Mouse (Mus musculus) stomach, postnatal 0 days (tissue): ENCODE measurements around the gene Htr1d. TPM values are rescaled to one million over a fixed set of nuclear protein-coding genes. Genes with fewer than 3 reads are reported as not detected.

Experiments used
- ATAC-seq: fragments of 200-750 bp; cut with Nextera tagmentation; 2 replicates; pipeline ENCODE4 v1.8.0; 2017; ENCODE audit not compliant: low FRiP score, low TSS enrichment
- DNase-seq: peaks from one replicate; pipeline ENCODE4 v3.0.0-alpha.2; 2016; ENCODE audit warnings: low spot score
- H3K27ac ChIP-seq: fragments of 300-500 bp; sonication (generic); replicated peaks from 2 replicates; pipeline ENCODE4 v1.5.1; 2014; ENCODE audit warnings: mild to moderate bottlenecking, control low read depth
- H3K27me3 ChIP-seq: fragments of 300-500 bp; sonication (generic); 2 replicates; pipeline ENCODE4 v1.6.1; 2014; ENCODE audit warnings: low read length; ENCODE audit not compliant: control insufficient read depth, insufficient read depth
- H3K36me3 ChIP-seq: fragments of 300-500 bp; sonication (generic); 2 replicates; pipeline ENCODE4 v1.6.1; 2014; ENCODE audit warnings: low read length, mixed read lengths; ENCODE audit not compliant: control insufficient read depth, insufficient read depth
- H3K4me1 ChIP-seq: fragments of 300-500 bp; sonication (generic); replicated peaks from 2 replicates; pipeline ENCODE4 v1.6.1; 2014; ENCODE audit warnings: antibody characterized with exemption; ENCODE audit not compliant: control insufficient read depth, insufficient read depth
- H3K4me2 ChIP-seq: fragments of 300-500 bp; sonication (generic); replicated peaks from 2 replicates; pipeline ENCODE4 v1.6.1; 2014; ENCODE audit warnings: low read depth, mild to moderate bottlenecking, control low read depth, moderate library complexity
- H3K4me3 ChIP-seq: fragments of 300-500 bp; sonication (generic); 2 replicates; pipeline ENCODE4 v1.5.1; 2014; ENCODE audit warnings: low read depth, low read length, control low read depth
- H3K9ac ChIP-seq: fragments of 300-500 bp; sonication (generic); 2 replicates; pipeline ENCODE4 v1.6.1; 2014; ENCODE audit warnings: mild to moderate bottlenecking, low read length, control low read depth, mixed read lengths
- H3K9me3 ChIP-seq: fragments of 300-500 bp; sonication (generic); 2 replicates; pipeline ENCODE4 v1.6.1; 2016; ENCODE audit warnings: low read length; ENCODE audit not compliant: control insufficient read depth
- CTCF ChIP-seq: IDR thresholded peaks from 2 replicates; pipeline ENCODE4 v1.5.1; 2016; ENCODE audit warnings: antibody characterized with exemption, low read depth, mild to moderate bottlenecking, moderate library complexity
- EP300 ChIP-seq: optimal IDR thresholded peaks from 2 replicates; pipeline ENCODE3; 2016; ENCODE audit warnings: antibody characterized with exemption
- WGBS: fragments of 180-500 bp; shearing (Covaris S2); extraction: QIAGEN DNeasy Blood & Tissue Kit; methylation state at CpG from one replicate; pipeline ENCODE4 v1.1.7; 2014; 5-methylcytosine and 5-hydroxymethylcytosine counted together
- polyA plus RNA-seq: library from polyadenylated mRNA; unstranded; fragments of >200 nt; fragmentation: Nextera tagmentation; extraction: Ambion mirVana; gene quantifications from 2 replicates; pipeline ENCODE4 v1.2.1, GENCODE M21; 2015

The Htr1d gene
- polyA plus RNA-seq, 1 experiment from 2014 or later, result 0.34 TPM

DNA sequence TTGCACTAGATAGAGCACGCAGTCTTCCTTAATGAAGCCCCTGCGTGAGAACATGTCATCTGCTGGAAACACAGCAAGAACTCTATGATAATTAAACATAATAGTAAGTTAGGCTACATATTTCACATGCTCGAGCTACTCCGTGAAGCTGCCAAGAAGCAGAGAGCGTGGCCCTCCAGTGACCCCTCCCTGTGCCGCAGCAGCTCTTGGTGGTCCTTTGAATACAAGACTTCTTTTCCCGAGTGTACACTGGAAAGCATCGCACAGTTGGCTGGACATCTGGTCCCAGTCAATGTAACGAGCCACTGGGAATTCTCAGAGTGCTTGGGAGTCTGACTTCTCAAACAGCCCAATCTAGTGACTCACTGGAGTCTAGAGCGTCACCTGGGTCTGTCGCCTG, 15.5 kb upstream of the Htr1d start:
- Histone ChIP-seq H3K4me1 (no peaks in the 10 kb centered on the region), H3K4me2 (no peak overlapping the region), H3K27ac (no peak overlapping the region), H3K36me3 (no peaks in the 10 kb centered on the region), H3K27me3 (no peaks in the 10 kb centered on the region), H3K4me3 (no peak overlapping the region), H3K9me3 (no peaks in the 10 kb centered on the region), H3K9ac (no peak overlapping the region)
- DNase-seq (no peak), ATAC-seq (no peak; the same call in 1 of the 2 replicates)
- TF ChIP-seq EP300, result no peak
- WGBS, result 36% methylated on average over 11 of the region's 11 CpGs

DNA sequence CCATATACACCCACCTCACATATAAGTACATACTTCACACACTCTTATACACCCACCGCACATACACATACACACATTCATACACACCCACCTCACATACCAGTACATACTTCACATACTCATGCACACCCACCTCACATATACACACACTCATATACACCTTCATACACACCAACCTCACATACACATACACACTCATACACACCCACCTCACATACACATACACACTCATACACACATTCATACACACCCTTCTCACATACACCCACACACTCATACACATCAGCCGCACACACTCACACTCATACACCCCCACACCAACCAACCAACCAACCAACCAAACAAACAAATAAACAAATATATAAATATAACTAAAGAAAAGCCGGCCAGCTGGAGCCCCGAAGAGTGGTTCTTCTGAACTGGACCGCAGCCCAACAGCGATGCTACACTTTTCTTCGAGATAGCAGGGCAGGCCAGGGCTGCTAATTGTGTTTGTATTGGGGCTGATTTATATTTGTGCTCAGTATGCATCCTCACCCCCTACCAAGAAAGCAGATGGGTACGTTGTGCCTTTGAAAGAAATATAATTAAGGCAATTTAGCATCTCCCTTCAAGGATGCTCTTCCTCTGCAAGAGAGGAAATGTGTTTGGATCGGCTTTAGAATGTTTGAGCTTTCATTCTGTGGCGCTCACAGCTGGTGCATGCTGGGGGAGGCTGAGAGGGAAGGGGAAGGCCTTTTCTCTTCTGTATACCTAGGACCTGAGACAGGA, 11.1 kb upstream of the Htr1d start:
- Histone ChIP-seq H3K9ac (no peak overlapping the region), H3K27me3 (no peaks in the 10 kb centered on the region), H3K4me2 (no peak overlapping the region), H3K27ac (no peak overlapping the region), H3K36me3 (no peaks in the 10 kb centered on the region), H3K4me1 (no peaks in the 10 kb centered on the region), H3K4me3 (no peak overlapping the region), H3K9me3 (no peaks in the 10 kb centered on the region)
- 69% methylated on average over 10 of the region's 10 CpGs for WGBS
- ATAC-seq (peak; percentile 42; the same call in 1 of the 2 replicates), DNase-seq (no peak)
- no peak for TF ChIP-seq CTCF
- no peak for TF ChIP-seq EP300

DNA sequence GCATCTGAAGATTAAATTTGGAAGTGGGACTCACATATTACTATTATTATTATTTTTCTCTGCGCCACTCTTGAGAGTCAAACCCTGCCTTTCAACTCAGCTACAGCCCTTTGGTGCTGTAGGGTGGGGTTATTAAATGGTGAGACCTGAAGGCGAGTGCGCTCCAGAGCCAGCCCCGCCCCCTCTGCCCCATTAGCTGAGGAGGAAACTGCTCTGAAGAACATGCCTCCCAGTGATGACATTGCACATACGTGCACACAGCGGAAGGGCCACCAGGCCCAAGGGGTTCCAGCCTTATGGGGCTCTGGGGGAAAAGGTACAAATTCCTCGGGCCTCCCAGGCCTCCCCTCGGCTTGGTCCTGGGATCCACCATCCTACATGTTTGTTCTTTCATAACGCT, 7.8 kb upstream of the Htr1d start:
- DNase-seq (no peak), ATAC-seq (no peak)
- H3K4me2 ChIP-seq, result no peak overlapping the region
- no peak overlapping the region for H3K27ac ChIP-seq
- no peak overlapping the region for H3K4me3 ChIP-seq
- no peaks in the 10 kb centered on the region; the same call in 1 of the 2 replicates for H3K27me3 ChIP-seq
- 81% methylated on average over 9 of the region's 9 CpGs for WGBS
- no peaks in the 10 kb centered on the region for H3K9me3 ChIP-seq
- no peaks in the 10 kb centered on the region for H3K36me3 ChIP-seq
- no peaks in the 10 kb centered on the region for H3K4me1 ChIP-seq
- H3K9ac ChIP-seq, result no peak overlapping the region
- TF ChIP-seq CTCF, result no peak

DNA sequence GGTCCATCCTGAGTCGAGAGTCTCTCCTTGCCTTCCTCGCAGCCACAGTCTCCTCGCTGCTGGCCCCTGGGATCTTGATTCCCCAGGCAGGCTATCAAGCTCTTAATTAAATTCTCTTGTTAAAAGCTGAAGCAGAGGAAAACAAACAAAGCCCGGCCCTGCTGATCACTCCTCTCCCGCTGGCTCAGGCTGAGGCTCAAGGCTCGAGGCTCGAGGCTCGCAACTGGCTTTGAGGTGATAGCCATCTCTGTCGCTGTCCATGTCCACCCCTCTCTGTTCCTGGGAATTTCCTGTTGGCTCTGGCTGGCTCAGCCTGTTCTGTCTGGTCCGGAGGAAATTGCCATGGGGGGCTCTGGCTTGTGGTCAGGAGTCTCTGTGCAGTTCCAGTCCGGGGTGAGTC, 4.4 kb upstream of the Htr1d start:
- Histone ChIP-seq H3K27ac (no peak overlapping the region), H3K4me1 (no peaks in the 10 kb centered on the region), H3K4me2 (no peak overlapping the region), H3K4me3 (no peak overlapping the region), H3K9ac (no peak overlapping the region), H3K9me3 (no peaks in the 10 kb centered on the region), H3K27me3 (no peaks in the 10 kb centered on the region; the same call in 1 of the 2 replicates), H3K36me3 (no peaks in the 10 kb centered on the region)
- DNase-seq, result no peak
- 22% methylated on average over 11 of the region's 11 CpGs for WGBS
- ATAC-seq, result no peak
- TF ChIP-seq EP300, result no peak
- TF ChIP-seq CTCF, result no peak

DNA sequence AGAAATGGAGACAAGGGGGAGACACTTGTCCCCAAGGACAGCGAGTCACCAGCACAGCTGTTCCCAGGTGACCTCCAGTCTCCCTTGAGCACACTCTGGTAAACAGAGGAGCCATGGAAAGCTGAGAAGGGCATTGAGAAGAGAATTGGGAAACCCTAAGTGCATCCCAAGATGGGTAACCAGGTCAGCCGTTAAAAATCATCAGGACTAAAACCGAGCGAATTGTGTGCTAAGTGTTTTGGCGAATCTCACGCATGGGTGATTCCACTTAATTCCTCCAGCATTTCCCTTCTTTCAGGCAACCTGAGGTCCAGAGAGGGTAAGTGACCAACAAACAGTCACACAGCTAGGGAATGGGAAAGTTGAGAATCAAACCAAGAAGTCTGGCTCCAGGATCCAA, 3.9 kb upstream of the Htr1d start:
- H3K4me2 ChIP-seq, result no peak overlapping the region
- WGBS, result 75% methylated on average over 6 of the region's 6 CpGs
- H3K9me3 ChIP-seq, result no peaks in the 10 kb centered on the region
- DNase-seq (no peak), ATAC-seq (no peak)
- H3K4me1 ChIP-seq, result peaks cover 2% of the 10 kb centered on the region; the same call in 1 of the 2 replicates
- H3K36me3 ChIP-seq, result no peaks in the 10 kb centered on the region
- no peak overlapping the region for H3K4me3 ChIP-seq
- H3K27ac ChIP-seq, result no peak overlapping the region
- H3K27me3 ChIP-seq, result peaks cover 1% of the 10 kb centered on the region; the same call in 1 of the 2 replicates
- TF ChIP-seq CTCF (no peak), EP300 (no peak)
- H3K9ac ChIP-seq, result no peak overlapping the region

DNA sequence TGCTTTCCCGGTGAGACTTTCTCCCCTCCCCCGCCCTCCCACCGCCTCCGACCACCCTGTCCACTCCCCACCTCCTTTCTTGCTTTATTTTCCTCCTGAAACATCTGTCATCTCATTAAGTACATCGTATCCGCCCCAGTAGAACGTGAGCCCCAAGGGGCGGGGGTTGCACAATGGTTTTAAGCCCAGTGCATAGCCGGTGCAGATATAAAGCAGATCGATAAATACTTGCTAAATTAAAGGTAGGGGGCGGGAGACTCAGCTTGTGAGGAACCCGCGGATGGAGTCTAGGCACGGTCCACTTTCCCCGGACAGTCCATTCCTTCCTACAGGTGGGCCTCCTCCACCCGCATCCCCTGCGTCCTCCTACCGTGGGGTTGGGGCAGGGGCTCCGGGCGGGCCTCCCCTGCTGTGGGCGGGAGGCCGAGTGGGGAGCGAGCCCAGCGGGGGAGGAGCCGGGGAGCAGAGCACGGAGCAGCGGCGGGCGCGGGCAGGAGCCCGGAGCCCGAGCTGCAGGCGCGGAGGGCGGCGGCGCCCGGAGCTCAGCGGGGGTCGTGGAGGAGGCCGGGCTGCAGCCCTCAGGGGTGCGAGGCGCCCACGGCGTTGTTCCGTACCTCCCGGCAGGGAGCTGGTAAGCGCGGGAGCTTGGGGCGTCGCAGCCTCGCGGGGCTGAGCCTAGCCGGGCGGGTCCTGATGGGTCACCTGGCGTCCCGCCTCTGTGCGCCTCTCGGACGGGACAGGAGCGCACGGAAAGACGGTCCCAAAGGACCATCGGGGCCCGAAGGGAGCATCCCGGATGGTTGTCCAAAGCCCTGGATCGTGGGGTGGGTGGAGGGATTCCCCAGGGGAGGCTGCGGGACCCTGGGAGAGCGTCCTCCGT, 1.0 kb downstream of the Htr1d start:
- H3K36me3 ChIP-seq, result no peaks in the 10 kb centered on the region
- H3K9me3 ChIP-seq, result no peaks in the 10 kb centered on the region
- H3K4me2 ChIP-seq, result peak overlapping the region; percentile 97
- peak overlapping the region; percentile 53 for H3K4me3 ChIP-seq
- H3K27me3 ChIP-seq, result peaks cover 2% of the 10 kb centered on the region; the same call in 1 of the 2 replicates
- H3K27ac ChIP-seq, result no peak overlapping the region
- H3K4me1 ChIP-seq, result peaks cover 6% of the 10 kb centered on the region
- DNase-seq (peak; percentile 35), ATAC-seq (peak; percentile 55)
- 1% methylated on average over 65 of the region's 70 CpGs for WGBS
- peak overlapping the region; percentile 47 for H3K9ac ChIP-seq
- TF ChIP-seq EP300, result no peak
- TF ChIP-seq CTCF, result no peak
